Mouse (Mus musculus) neural tube, embryonic 12.5 days (tissue): ENCODE results near the gene Katna1. TPM values are rescaled to one million over a fixed set of nuclear protein-coding genes. Genes with fewer than 3 reads are reported as not detected.
"Not testable (repeated sequence)": the region's sequence is repeated elsewhere in the genome, so short reads cannot be mapped to it uniquely, and the experiment has no call there.

Experiments used
- ATAC-seq: fragments of 200-750 bp; cut with Nextera tagmentation; 2 replicates; pipeline ENCODE4 v1.8.0; 2017; ENCODE audit warnings: low read depth, mild to moderate bottlenecking, moderate TSS enrichment, moderate library complexity; ENCODE audit not compliant: low FRiP score
- H3K27ac ChIP-seq: fragments of 300-500 bp; sonication (generic); 2 replicates; pipeline ENCODE4 v1.5.1; 2016
- H3K27me3 ChIP-seq: fragments of 300-500 bp; sonication (generic); replicated peaks from 2 replicates; pipeline ENCODE4 v1.6.1; 2016; ENCODE audit warnings: mild to moderate bottlenecking
- H3K36me3 ChIP-seq: fragments of 300-500 bp; sonication (generic); 2 replicates; pipeline ENCODE4 v1.6.1; 2016; ENCODE audit warnings: mild to moderate bottlenecking
- H3K4me1 ChIP-seq: fragments of 300-500 bp; sonication (generic); 2 replicates; pipeline ENCODE4 v1.6.1; 2016
- H3K4me2 ChIP-seq: fragments of 300-500 bp; sonication (generic); replicated peaks from 2 replicates; pipeline ENCODE4 v1.6.1; 2016; ENCODE audit warnings: mild to moderate bottlenecking
- H3K4me3 ChIP-seq: fragments of 300-500 bp; sonication (generic); 2 replicates; pipeline ENCODE4 v1.5.1; 2016
- H3K9ac ChIP-seq: fragments of 300-500 bp; sonication (generic); 2 replicates; pipeline ENCODE4 v1.6.1; 2016; ENCODE audit warnings: mild to moderate bottlenecking
- H3K9me3 ChIP-seq: fragments of 300-500 bp; sonication (generic); 2 replicates; pipeline ENCODE4 v1.6.1; 2016; ENCODE audit warnings: mild to moderate bottlenecking
- WGBS: fragments of 180-500 bp; shearing (Covaris S2); methylation state at CpG from one replicate; pipeline ENCODE4 v1.1.7; 2016; 5-methylcytosine and 5-hydroxymethylcytosine counted together
- polyA plus RNA-seq: library from polyadenylated mRNA; unstranded; fragments of >200 nt; fragmentation: Nextera tagmentation; extraction: Ambion mirVana; gene quantifications from 2 replicates; pipeline ENCODE4 v1.2.1, GENCODE M21; 2016

The Katna1 gene
- polyA plus RNA-seq, 1 experiment from 2014 or later, result 50.9 TPM

- ATAC-seq, result no peak
- H3K36me3 ChIP-seq, result no peaks in the 10 kb centered on the region
- peak overlapping the region; percentile 90 for H3K4me2 ChIP-seq
- no peak overlapping the region for H3K27ac ChIP-seq
- no peaks in the 10 kb centered on the region for H3K27me3 ChIP-seq
- H3K4me1 ChIP-seq, result peaks cover 14% of the 10 kb centered on the region
- H3K4me3 ChIP-seq, result peak overlapping the region; percentile 84; the same call in 1 of the 2 replicates
- WGBS, result 31% methylated on average over 3 of the region's 3 CpGs
- H3K9me3 ChIP-seq, result no peaks in the 10 kb centered on the region
- peak overlapping the region; percentile 27; the same call in 1 of the 2 replicates for H3K9ac ChIP-seq
Observed at GRCm38 (mm10) chr10:7727011-7727410, 1.2 kb downstream of the Katna1 start.

- no peak for ATAC-seq
- Histone ChIP-seq H3K4me3 (no peak overlapping the region), H3K27me3 (no peaks in the 10 kb centered on the region), H3K4me2 (no peak overlapping the region), H3K9me3 (no peaks in the 10 kb centered on the region), H3K4me1 (peaks cover 13% of the 10 kb centered on the region), H3K36me3 (no peaks in the 10 kb centered on the region), H3K27ac (no peak overlapping the region), H3K9ac (no peak overlapping the region)
Observed at GRCm38 (mm10) chr10:7731582-7731981, 5.8 kb downstream of the Katna1 start.

- Histone ChIP-seq H3K4me3 (no peak overlapping the region), H3K9me3 (no peaks in the 10 kb centered on the region), H3K27ac (no peak overlapping the region), H3K27me3 (no peaks in the 10 kb centered on the region), H3K4me1 (no peaks in the 10 kb centered on the region), H3K9ac (no peak overlapping the region), H3K36me3 (peaks cover 11% of the 10 kb centered on the region; the same call in 1 of the 2 replicates), H3K4me2 (no peak overlapping the region)
- ATAC-seq, result no peak
Observed at GRCm38 (mm10) chr10:7737122-7737521, 11.3 kb downstream of the Katna1 start.

- Histone ChIP-seq H3K4me3 (no peak overlapping the region), H3K27ac (no peak overlapping the region), H3K9ac (no peak overlapping the region), H3K27me3 (no peaks in the 10 kb centered on the region), H3K4me1 (no peaks in the 10 kb centered on the region), H3K36me3 (peaks cover 15% of the 10 kb centered on the region; the same call in 1 of the 2 replicates), H3K4me2 (no peak overlapping the region), H3K9me3 (no peaks in the 10 kb centered on the region)
- 77% methylated on average over 3 of the region's 3 CpGs for WGBS
- ATAC-seq, result no peak
Observed at GRCm38 (mm10) chr10:7737914-7738313, 12.1 kb downstream of the Katna1 start.

DNA sequence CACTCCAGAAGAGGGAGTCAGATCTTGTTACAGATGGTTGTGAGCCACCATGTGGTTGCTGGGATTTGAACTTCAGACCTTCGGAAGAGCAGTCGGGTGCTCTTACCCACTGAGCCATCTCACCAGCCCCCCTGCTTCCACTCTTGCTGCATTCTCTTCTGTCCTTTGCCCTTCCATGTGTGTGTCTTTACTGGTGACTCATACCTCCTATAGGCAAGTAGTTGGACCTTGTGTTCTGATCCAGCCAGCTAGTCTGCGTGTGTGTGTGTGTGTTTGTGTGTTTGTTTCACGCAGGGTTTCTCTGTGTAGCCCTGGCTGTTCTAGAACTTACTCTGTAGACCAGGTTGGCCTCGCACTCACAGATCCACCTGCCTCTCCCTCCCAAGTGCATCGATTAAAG, 19.7 kb downstream of the Katna1 start:
- WGBS, result 97% methylated on average over 6 of the region's 6 CpGs
- not testable (repeated sequence) for H3K27me3 ChIP-seq, H3K27ac ChIP-seq, H3K9ac ChIP-seq, H3K4me2 ChIP-seq, H3K9me3 ChIP-seq, ATAC-seq, H3K4me1 ChIP-seq, H3K4me3 ChIP-seq
- H3K36me3 ChIP-seq, result peaks cover 63% of the 10 kb centered on the region

DNA sequence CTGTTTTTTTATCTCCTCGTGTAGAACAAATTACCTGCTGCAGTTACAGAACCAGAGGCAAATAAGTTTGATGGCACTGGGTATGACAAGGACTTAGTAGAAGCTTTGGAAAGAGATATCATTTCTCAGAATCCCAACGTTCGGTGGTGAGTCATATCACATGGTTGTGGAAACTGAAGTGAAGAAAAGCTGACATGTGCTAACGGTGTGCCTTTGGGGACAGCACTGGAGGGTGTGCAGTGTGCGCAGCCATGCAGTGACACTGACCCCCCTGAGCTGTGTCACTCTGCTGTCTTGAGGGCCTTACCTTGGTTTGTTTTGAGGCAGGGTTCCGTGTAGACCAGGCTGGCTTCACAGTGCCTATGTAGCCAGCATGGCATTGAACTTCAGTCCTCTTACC, 23.0 kb downstream of the Katna1 start:
- H3K27ac ChIP-seq, result no peak overlapping the region

GRCm38 (mm10) chr10:7757544-7757943, 31.7 kb downstream of the Katna1 start:
- H3K36me3 ChIP-seq, result peaks cover 66% of the 10 kb centered on the region
- 97% methylated on average over 2 of the region's 2 CpGs for WGBS
- H3K4me3 ChIP-seq, result no peak overlapping the region
- no peaks in the 10 kb centered on the region for H3K4me1 ChIP-seq
- H3K9ac ChIP-seq, result no peak overlapping the region
- H3K27ac ChIP-seq, result no peak overlapping the region
- no peaks in the 10 kb centered on the region for H3K27me3 ChIP-seq
- no peak overlapping the region for H3K4me2 ChIP-seq
- no peak for ATAC-seq
- H3K9me3 ChIP-seq, result no peaks in the 10 kb centered on the region

More for the DNA sequence above, 23.0 kb downstream of the Katna1 start:
- no peak overlapping the region for H3K4me3 ChIP-seq
- H3K27me3 ChIP-seq, result no peaks in the 10 kb centered on the region
- ATAC-seq, result no peak
- no peaks in the 10 kb centered on the region for H3K4me1 ChIP-seq
- H3K9me3 ChIP-seq, result no peaks in the 10 kb centered on the region
- H3K4me2 ChIP-seq, result no peak overlapping the region
- H3K36me3 ChIP-seq, result peaks cover 60% of the 10 kb centered on the region
- H3K9ac ChIP-seq, result no peak overlapping the region
- WGBS, result 93% methylated on average over 6 of the region's 6 CpGs

GRCm38 (mm10) chr10:7772346-7772745, 46.5 kb downstream of the Katna1 start:
- no peak for ATAC-seq
- no peaks in the 10 kb centered on the region for H3K4me1 ChIP-seq
- no peak overlapping the region for H3K4me3 ChIP-seq
- no peak overlapping the region for H3K4me2 ChIP-seq
- no peaks in the 10 kb centered on the region for H3K9me3 ChIP-seq
- H3K27me3 ChIP-seq, result no peaks in the 10 kb centered on the region
- 96% methylated on average over 4 of the region's 4 CpGs for WGBS
- H3K27ac ChIP-seq, result no peak overlapping the region
- peaks cover 77% of the 10 kb centered on the region for H3K36me3 ChIP-seq
- H3K9ac ChIP-seq, result no peak overlapping the region

- Histone ChIP-seq H3K4me3 (no peak overlapping the region), H3K4me2 (no peak overlapping the region), H3K36me3 (peaks cover 74% of the 10 kb centered on the region), H3K4me1 (no peaks in the 10 kb centered on the region), H3K27me3 (no peaks in the 10 kb centered on the region), H3K9me3 (no peaks in the 10 kb centered on the region), H3K9ac (no peak overlapping the region), H3K27ac (no peak overlapping the region)
- 96% methylated on average over 1 of the region's 1 CpGs for WGBS
- ATAC-seq, result no peak
Observed at GRCm38 (mm10) chr10:7772769-7773168, 47.0 kb downstream of the Katna1 start.

DNA sequence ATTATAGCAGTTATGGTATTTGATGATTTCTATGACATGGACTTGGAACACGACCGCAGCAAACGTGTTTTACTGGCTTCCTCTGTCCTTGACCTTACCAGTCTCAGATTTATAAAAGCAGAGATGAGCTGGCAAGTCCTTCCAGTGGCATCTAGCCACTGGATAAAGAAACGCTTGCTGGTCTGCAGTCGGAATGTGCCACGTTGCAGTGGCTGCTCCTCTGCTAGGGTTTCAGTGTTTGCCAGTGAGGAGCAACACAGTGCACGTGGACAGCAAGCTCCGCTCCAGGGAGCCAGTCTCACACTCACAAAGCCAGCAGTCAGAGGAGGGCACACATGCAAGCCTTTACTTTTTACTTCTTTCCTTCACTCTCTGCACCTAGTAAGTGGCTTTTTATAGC, 49.6 kb downstream of the Katna1 start:
- H3K9me3 ChIP-seq, result no peaks in the 10 kb centered on the region
- no peak overlapping the region for H3K27ac ChIP-seq
- H3K4me2 ChIP-seq, result no peak overlapping the region
- H3K9ac ChIP-seq, result no peak overlapping the region
- WGBS, result 94% methylated on average over 8 of the region's 8 CpGs
- peaks cover 5% of the 10 kb centered on the region; the same call in 1 of the 2 replicates for H3K4me1 ChIP-seq
- H3K27me3 ChIP-seq, result no peaks in the 10 kb centered on the region
- no peak overlapping the region for H3K4me3 ChIP-seq
- peaks cover 56% of the 10 kb centered on the region for H3K36me3 ChIP-seq
- no peak for ATAC-seq

DNA sequence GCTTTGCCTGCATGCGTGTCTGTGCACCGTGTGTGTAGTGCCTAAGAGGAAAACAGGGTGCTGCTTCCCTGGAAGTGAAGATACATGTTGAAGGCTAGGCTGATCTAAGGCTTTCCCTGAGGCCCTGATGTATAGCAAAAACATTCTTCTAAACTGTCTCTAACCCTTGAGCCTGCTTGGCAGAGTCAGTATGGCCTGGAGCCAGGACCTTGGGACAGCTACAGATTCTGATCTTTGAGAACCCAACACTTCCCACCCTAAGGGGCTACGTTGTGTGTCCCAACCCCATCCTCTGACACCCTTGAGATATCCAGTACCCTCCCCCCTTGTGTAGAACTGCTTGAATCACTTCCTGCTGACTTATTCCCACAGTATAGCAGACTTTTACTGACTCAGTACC, 52.6 kb downstream of the Katna1 start:
- H3K9ac ChIP-seq, result no peak overlapping the region
- no peak overlapping the region for H3K4me2 ChIP-seq
- no peak overlapping the region for H3K27ac ChIP-seq
- H3K9me3 ChIP-seq, result no peaks in the 10 kb centered on the region
- no peak for ATAC-seq
- peaks cover 29% of the 10 kb centered on the region for H3K36me3 ChIP-seq
- no peak overlapping the region for H3K4me3 ChIP-seq
- H3K4me1 ChIP-seq, result peaks cover 5% of the 10 kb centered on the region; the same call in 1 of the 2 replicates
- WGBS, result 100% methylated on average over 3 of the region's 3 CpGs
- H3K27me3 ChIP-seq, result no peaks in the 10 kb centered on the region

- Histone ChIP-seq H3K27me3 (no peaks in the 10 kb centered on the region), H3K27ac (no peak overlapping the region), H3K4me2 (peak overlapping the region; percentile 76), H3K4me1 (peaks cover 5% of the 10 kb centered on the region; the same call in 1 of the 2 replicates), H3K4me3 (peak overlapping the region; percentile 92), H3K36me3 (peaks cover 18% of the 10 kb centered on the region), H3K9ac (peak overlapping the region; percentile 86), H3K9me3 (no peaks in the 10 kb centered on the region)
- 19% methylated on average over 7 of the region's 7 CpGs for WGBS
- ATAC-seq, result no peak; the same call in none of the 2 replicates
Observed at GRCm38 (mm10) chr10:7779751-7780237, 54.0 kb downstream of the Katna1 start.
